Comparison of ENCODE assay signal across 16 mouse cellular contexts in genomic region chr19:8673336-8674063, GRCm38 (mm10). TPM values are rescaled to one million over a fixed set of nuclear protein-coding genes. Genes with fewer than 3 reads are reported as not detected.
"Had no signal": no experiment of that assay in that cellular context is flagged by ENCODE, and none has a peak within 500 bp of the region (broad histone marks: within the 10 kb centered on the region; RNA-seq: fewer than 3 reads in every experiment).

No protein-coding gene starts in this region.

- H3K27ac ChIP-seq: limb, embryonic 12.5 days; lung, embryonic 15.5 days; macrophage; midbrain, embryonic 13.5 days had no signal

- DNase-seq: kidney, adult 11 months; kidney, adult 9 months; kidney, postnatal 10 days; layer of hippocampus, adult 9-11 months; lung, postnatal 14 days; right cerebral cortex, postnatal 25 days; thymus, adult 18-20 months; thymus, postnatal 14 days had no signal

- H3K4me2 ChIP-seq: limb, embryonic 12.5 days; lung, embryonic 15.5 days; midbrain, embryonic 13.5 days had no signal

- H3K9me3 ChIP-seq: limb, embryonic 12.5 days; lung, embryonic 15.5 days; midbrain, embryonic 13.5 days had no signal

- H3K27me3 ChIP-seq: lung, embryonic 15.5 days; midbrain, embryonic 13.5 days had no signal

- H3K36me3 ChIP-seq: limb, embryonic 12.5 days; lung, embryonic 15.5 days; midbrain, embryonic 13.5 days had no signal

- H3K9ac ChIP-seq: limb, embryonic 12.5 days; lung, embryonic 15.5 days; midbrain, embryonic 13.5 days had no signal

- ATAC-seq: midbrain, embryonic 13.5 days had no signal

- H3K4me3 ChIP-seq: limb, embryonic 12.5 days; lung, embryonic 15.5 days; midbrain, embryonic 13.5 days had no signal

- H3K4me1 ChIP-seq: limb, embryonic 12.5 days; lung, embryonic 15.5 days; midbrain, embryonic 13.5 days had no signal

RNA-seq across cellular contexts. Expression of gene Chrm1, which starts 9.9 kb away (rescaled TPM):
- polyA plus RNA-seq: macrophage had no signal

RNA-seq across cellular contexts. Expression of gene Slc22a6, which starts 55.7 kb away (rescaled TPM):
- total RNA-seq: liver, adult 2 months had no signal
- polyA plus RNA-seq: limb, embryonic 12.5 days; liver, adult 2 months; macrophage; neural tube, embryonic 14.5 days; small intestine, adult 2 months; stomach, embryonic 14.5 days had no signal
